Mouse (Mus musculus): Measurements from ENCODE around the gene Slc6a3. TPM values are rescaled to one million over a fixed set of nuclear protein-coding genes. Genes with fewer than 3 reads are reported as not detected.

Gene Slc6a3
- total and polyA plus RNA-seq, 2 experiments from 2014 or later, result not detected

- H3K4me2 ChIP-seq (ENCODE audit: low read depth, low read length), result peak overlapping the region; percentile 98
- DNase-seq (ENCODE audit: low spot score), result peak; percentile 9
- 2% methylated on average over 35 of the region's 39 CpGs for WGBS
- peak; percentile 45 for ATAC-seq (ENCODE audit: insufficient read depth, low read depth)
- peaks cover 17% of the 10 kb centered on the region for H3K4me1 ChIP-seq (ENCODE audit: control insufficient read depth, insufficient read depth)
- peak overlapping the region; percentile 83 for H3K9ac ChIP-seq (replicated peaks; ENCODE audit: low read depth, low read length)
- no peaks in the 10 kb centered on the region for H3K9me3 ChIP-seq (replicated peaks; ENCODE audit: control insufficient read depth, low read length)
- TF ChIP-seq EP300 (IDR thresholded peaks at IDR 0.05; ENCODE audit: low read depth) (no peak), CTCF (IDR thresholded peaks at IDR 0.05; ENCODE audit: low read depth) (no peak)
- peak overlapping the region; percentile 82 for H3K4me3 ChIP-seq (ENCODE audit: low read depth, low read length)
- peak overlapping the region; percentile 68 for H3K27ac ChIP-seq (ENCODE audit: low read depth)
- H3K36me3 ChIP-seq (replicated peaks; ENCODE audit: control insufficient read depth, insufficient read depth, low read length), result peaks cover 32% of the 10 kb centered on the region
- no peaks in the 10 kb centered on the region for H3K27me3 ChIP-seq (ENCODE audit: control insufficient read depth, insufficient read depth, low read length)
Observed at GRCm38 (mm10) chr13:73604156-73604957, 67.8 kb downstream of the Slc6a3 start.

- no peak overlapping the region for H3K9ac ChIP-seq (replicated peaks; ENCODE audit: low read depth, low read length)
- ATAC-seq (ENCODE audit: insufficient read depth, low read depth) (no peak), DNase-seq (ENCODE audit: low spot score) (no peak)
- H3K36me3 ChIP-seq (replicated peaks; ENCODE audit: control insufficient read depth, insufficient read depth, low read length), result peaks cover 83% of the 10 kb centered on the region
- H3K27ac ChIP-seq (ENCODE audit: low read depth), result no peak overlapping the region
- TF ChIP-seq CTCF (IDR thresholded peaks at IDR 0.05; ENCODE audit: low read depth) (no peak), EP300 (IDR thresholded peaks at IDR 0.05; ENCODE audit: low read depth) (no peak)
- 62% methylated on average over 5 of the region's 5 CpGs for WGBS
- no peaks in the 10 kb centered on the region for H3K27me3 ChIP-seq (ENCODE audit: control insufficient read depth, insufficient read depth, low read length)
- H3K9me3 ChIP-seq (replicated peaks; ENCODE audit: control insufficient read depth, low read length), result no peaks in the 10 kb centered on the region
- no peak overlapping the region for H3K4me3 ChIP-seq (ENCODE audit: low read depth, low read length)
- no peak overlapping the region for H3K4me2 ChIP-seq (ENCODE audit: low read depth, low read length)
- H3K4me1 ChIP-seq (ENCODE audit: control insufficient read depth, insufficient read depth), result no peaks in the 10 kb centered on the region
Observed at GRCm38 (mm10) chr13:73618406-73618805, 81.9 kb downstream of the Slc6a3 start.

- TF ChIP-seq EP300 (IDR thresholded peaks at IDR 0.05; ENCODE audit: low read depth), result no peak
- TF ChIP-seq CTCF (IDR thresholded peaks at IDR 0.05; ENCODE audit: low read depth), result 0 out of 2 replicates have a peak, but pooled peaks have one; percentile 7
- peaks cover 61% of the 10 kb centered on the region for H3K36me3 ChIP-seq (replicated peaks; ENCODE audit: control insufficient read depth, insufficient read depth, low read length)
- no peaks in the 10 kb centered on the region for H3K4me1 ChIP-seq (ENCODE audit: control insufficient read depth, insufficient read depth)
- 69% methylated on average over 6 of the region's 6 CpGs for WGBS
- H3K27ac ChIP-seq (ENCODE audit: low read depth), result no peak overlapping the region
- H3K9me3 ChIP-seq (replicated peaks; ENCODE audit: control insufficient read depth, low read length), result no peaks in the 10 kb centered on the region
- H3K27me3 ChIP-seq (ENCODE audit: control insufficient read depth, insufficient read depth, low read length), result no peaks in the 10 kb centered on the region
- no peak for ATAC-seq (ENCODE audit: insufficient read depth, low read depth)
- H3K9ac ChIP-seq (replicated peaks; ENCODE audit: low read depth, low read length), result no peak overlapping the region
- no peak overlapping the region for H3K4me2 ChIP-seq (ENCODE audit: low read depth, low read length)
- DNase-seq (ENCODE audit: low spot score), result no peak
- H3K4me3 ChIP-seq (ENCODE audit: low read depth, low read length), result no peak overlapping the region
Observed at GRCm38 (mm10) chr13:73620637-73621036, 84.1 kb downstream of the Slc6a3 start.

- no peak for DNase-seq (ENCODE audit: low spot score)
- Histone ChIP-seq H3K36me3 (replicated peaks; ENCODE audit: control insufficient read depth, insufficient read depth, low read length) (peaks cover 14% of the 10 kb centered on the region; the same call in 1 of the 2 replicates), H3K4me1 (ENCODE audit: control insufficient read depth, insufficient read depth) (peaks cover 8% of the 10 kb centered on the region), H3K27ac (ENCODE audit: low read depth) (no peak overlapping the region), H3K27me3 (ENCODE audit: control insufficient read depth, insufficient read depth, low read length) (0 out of 2 replicates have a peak, but pooled peaks cover 5% of the 10 kb centered on the region), H3K9ac (replicated peaks; ENCODE audit: low read depth, low read length) (no peak overlapping the region), H3K4me2 (ENCODE audit: low read depth, low read length) (peak overlapping the region; percentile 79), H3K4me3 (ENCODE audit: low read depth, low read length) (peak overlapping the region; percentile 46), H3K9me3 (replicated peaks; ENCODE audit: control insufficient read depth, low read length) (no peaks in the 10 kb centered on the region)
- WGBS, result 49% methylated on average over 6 of the region's 6 CpGs
- no peak for TF ChIP-seq CTCF (IDR thresholded peaks at IDR 0.05; ENCODE audit: low read depth)
- TF ChIP-seq EP300 (IDR thresholded peaks at IDR 0.05; ENCODE audit: low read depth), result no peak
- no peak for ATAC-seq (ENCODE audit: insufficient read depth, low read depth)
Observed at GRCm38 (mm10) chr13:73626410-73626744, 89.8 kb downstream of the Slc6a3 start.

- Histone ChIP-seq H3K4me3 (ENCODE audit: low read depth, low read length) (peak within 1 kb of the TSS; percentile 46), H3K27ac (ENCODE audit: low read depth) (no peak within 1 kb of the TSS), H3K27me3 (ENCODE audit: control insufficient read depth, insufficient read depth, low read length) (0 out of 2 replicates have a peak, but pooled peaks cover 5% of the 10 kb centered on the region), H3K4me1 (ENCODE audit: control insufficient read depth, insufficient read depth) (peaks cover 8% of the 10 kb centered on the region), H3K9me3 (replicated peaks; ENCODE audit: control insufficient read depth, low read length) (no peaks in the 10 kb centered on the region), H3K9ac (replicated peaks; ENCODE audit: low read depth, low read length) (peak within 1 kb of the TSS; percentile 11; the same call in 1 of the 2 replicates), H3K36me3 (replicated peaks; ENCODE audit: control insufficient read depth, insufficient read depth, low read length) (peaks cover 9% of the 10 kb centered on the region; the same call in 1 of the 2 replicates), H3K4me2 (ENCODE audit: low read depth, low read length) (peak within 1 kb of the TSS; percentile 79)
- ATAC-seq (ENCODE audit: insufficient read depth, low read depth) (peak; percentile 36; the same call in 1 of the 2 replicates), DNase-seq (ENCODE audit: low spot score) (peak; percentile 30)
- WGBS, result 12% methylated on average over 47 of the region's 47 CpGs
- peak; percentile 29; the same call in 1 of the 2 replicates for TF ChIP-seq CTCF (IDR thresholded peaks at IDR 0.05; ENCODE audit: low read depth)
- TF ChIP-seq EP300 (IDR thresholded peaks at IDR 0.05; ENCODE audit: low read depth), result no peak
Observed at GRCm38 (mm10) chr13:73626745-73627549, 90.4 kb downstream of the Slc6a3 start, which contains the start of gene Tert. Tert (plus strand) TSS chr13:73626911.

Other genes starting within 250 kb of the Slc6a3 start
- 62.9 and 102 TPM in 2 replicates for gene Mrpl36, start 208.2 kb upstream of the Slc6a3 start, total RNA-seq (2014; rRNA removed; ENCODE audit: low replicate concordance)
- gene Mrpl36, start 208.2 kb upstream of the Slc6a3 start, polyA plus RNA-seq (2015; fragmentation: Nextera tagmentation; extraction: Ambion mirVana), result 130 and 135 TPM in 2 replicates
- 333 and 427 TPM in 2 replicates for gene Ndufs6, start 208.2 kb upstream of the Slc6a3 start, total RNA-seq (2014; rRNA removed; ENCODE audit: low replicate concordance)
- gene Ndufs6, start 208.2 kb upstream of the Slc6a3 start, polyA plus RNA-seq (2015; fragmentation: Nextera tagmentation; extraction: Ambion mirVana), result 1,466 and 1,522 TPM in 2 replicates
- gene Lpcat1, start 69.5 kb upstream of the Slc6a3 start, total RNA-seq (2014; rRNA removed; ENCODE audit: low replicate concordance), result 22.2 and 36.3 TPM in 2 replicates
- gene Lpcat1, start 69.5 kb upstream of the Slc6a3 start, polyA plus RNA-seq (2015; fragmentation: Nextera tagmentation; extraction: Ambion mirVana), result 7.7 and 7.8 TPM in 2 replicates
- gene Clptm1l, start 67.3 kb downstream of the Slc6a3 start, total RNA-seq (2014; rRNA removed; ENCODE audit: low replicate concordance), result 98.9 and 119 TPM in 2 replicates
- 63.6 and 65.2 TPM in 2 replicates for gene Clptm1l, start 67.3 kb downstream of the Slc6a3 start, polyA plus RNA-seq (2015; fragmentation: Nextera tagmentation; extraction: Ambion mirVana)
- gene Tert, start 90.2 kb downstream of the Slc6a3 start, total RNA-seq (2014; rRNA removed; ENCODE audit: low replicate concordance), result 2.8 and 3.5 TPM in 2 replicates
- gene Tert, start 90.2 kb downstream of the Slc6a3 start, polyA plus RNA-seq (2015; fragmentation: Nextera tagmentation; extraction: Ambion mirVana), result 0.32 and 0.48 TPM in 2 replicates
- not detected in 2 replicates for gene Slc6a18, start 141.3 kb downstream of the Slc6a3 start, total RNA-seq (2014; rRNA removed; ENCODE audit: low replicate concordance)
- gene Slc6a18, start 141.3 kb downstream of the Slc6a3 start, polyA plus RNA-seq (2015; fragmentation: Nextera tagmentation; extraction: Ambion mirVana), result not detected in 2 replicates
- gene Slc6a19, start 168.1 kb downstream of the Slc6a3 start, total RNA-seq (2014; rRNA removed; ENCODE audit: low replicate concordance), result 0.35 TPM in 1 of 2 replicates, not detected in the other
- gene Slc6a19, start 168.1 kb downstream of the Slc6a3 start, polyA plus RNA-seq (2015; fragmentation: Nextera tagmentation; extraction: Ambion mirVana), result not detected in 2 replicates
- 79.3 and 94.6 TPM in 2 replicates for gene Slc12a7, start 196.3 kb downstream of the Slc6a3 start, total RNA-seq (2014; rRNA removed; ENCODE audit: low replicate concordance)
- gene Slc12a7, start 196.3 kb downstream of the Slc6a3 start, polyA plus RNA-seq (2015; fragmentation: Nextera tagmentation; extraction: Ambion mirVana), result 32.7 and 34.4 TPM in 2 replicates